Mouse (Mus musculus) CH12.LX (cell line): ENCODE measurements around the gene Adamtsl1. TPM values are rescaled to one million over a fixed set of nuclear protein-coding genes. Genes with fewer than 3 reads are reported as not detected.

Experiments
- DNase-seq: peaks from one replicate; pipeline ENCODE4 v3.0.0-alpha.2; 2013; ENCODE audit errors: extremely low read depth
- H3K27ac ChIP-seq: 2 replicates; pipeline ENCODE4 v1.5.1; 2012; ENCODE audit warnings: low read depth, mild to moderate bottlenecking, control low read depth, moderate library complexity; ENCODE audit not compliant: insufficient read depth
- H3K27me3 ChIP-seq: replicated peaks from 2 replicates; pipeline ENCODE3; 2012; ENCODE audit warnings: inconsistent platforms
- H3K36me3 ChIP-seq, 2 experiments: replicated peaks in 1 of 2; 2 replicates each; pipeline versions ENCODE3 to v1.6.1; 2012; ENCODE audit warnings: inconsistent platforms in 1 of 2, low read length in 1 of 2, mild to moderate bottlenecking in 1 of 2, mixed read lengths in 1 of 2, moderate library complexity in 1 of 2; ENCODE audit not compliant: control insufficient read depth in 1 of 2, insufficient read depth in 1 of 2
- H3K4me1 ChIP-seq, 2 experiments: 2 replicates each; pipeline ENCODE4 v1.6.1; 2012; ENCODE audit warnings: inconsistent platforms in 1 of 2, moderate library complexity in 1 of 2; ENCODE audit not compliant: insufficient read depth in 2 of 2, control insufficient read depth in 1 of 2
- H3K4me2 ChIP-seq: 2 replicates; pipeline ENCODE4 v1.6.1; 2012; ENCODE audit warnings: low read depth, mild to moderate bottlenecking, control low read depth; ENCODE audit not compliant: poor library complexity, insufficient read depth, severe bottlenecking
- H3K4me3 ChIP-seq, 3 experiments: fragments of 150-350 bp in 1 of 3; sonication (generic) in 1 of 3; replicated peaks in 1 of 3; 2 replicates each; pipeline versions ENCODE3 to v1.5.1; 2011 to 2012; ENCODE audit warnings: low read depth in 2 of 3, low read length in 2 of 3, mild to moderate bottlenecking in 2 of 3, moderate library complexity in 2 of 3, control low read depth in 1 of 3, improper control_type of control experiment in 1 of 3, inconsistent platforms in 1 of 3, mixed read lengths in 1 of 3; ENCODE audit not compliant: poor library complexity in 1 of 3
- H3K79me2 ChIP-seq: replicated peaks from 2 replicates; pipeline ENCODE4 v1.6.1; 2012; ENCODE audit warnings: mild to moderate bottlenecking, moderate library complexity; ENCODE audit not compliant: control insufficient read depth, poor library complexity, insufficient read depth, severe bottlenecking; ENCODE audit errors: extremely low read depth
- H3K9ac ChIP-seq: 2 replicates; pipeline ENCODE4 v1.6.1; 2012; ENCODE audit warnings: low read depth, mild to moderate bottlenecking, control low read depth, moderate library complexity; ENCODE audit not compliant: insufficient read depth
- H3K9me3 ChIP-seq: replicated peaks from 2 replicates; pipeline ENCODE3; 2012; ENCODE audit warnings: low read length, inconsistent platforms, mixed read lengths
- BHLHE40 ChIP-seq: IDR thresholded peaks from 2 replicates; pipeline ENCODE4 v1.6.1; 2011; ENCODE audit warnings: mild to moderate bottlenecking, low read depth, low read length, improper control_type of control experiment
- CHD1 ChIP-seq: IDR thresholded peaks from 2 replicates; pipeline ENCODE4 v1.6.1; 2012; ENCODE audit warnings: low read depth, low read length, improper control_type of control experiment, inconsistent platforms
- CTCF ChIP-seq, 2 experiments: IDR thresholded peaks in 1 of 2; conservative IDR thresholded peaks in 1 of 2; 2 replicates each; pipeline ENCODE4 v1.5.1; 2011 to 2012; ENCODE audit warnings: low read depth in 2 of 2, low read length in 2 of 2, improper control_type of control experiment in 1 of 2, inconsistent platforms in 1 of 2, mild to moderate bottlenecking in 1 of 2, moderate library complexity in 1 of 2
- E2F4 ChIP-seq: IDR thresholded peaks from 2 replicates; pipeline ENCODE4 v1.6.1; 2011; ENCODE audit warnings: low read depth, low read length, improper control_type of control experiment; ENCODE audit not compliant: insufficient replicate concordance
- ELF1 ChIP-seq: IDR thresholded peaks from 2 replicates; pipeline ENCODE4 v1.6.1; 2014; ENCODE audit warnings: low read depth, mild to moderate bottlenecking, inconsistent platforms, low read length, improper control_type of control experiment
- EP300 ChIP-seq: IDR thresholded peaks from 2 replicates; pipeline ENCODE4 v1.6.1; 2011; ENCODE audit warnings: low read length, improper control_type of control experiment
- ETS1 ChIP-seq: conservative IDR thresholded peaks from 2 replicates; pipeline ENCODE4 v1.6.1; 2012; ENCODE audit warnings: low read depth, mild to moderate bottlenecking, inconsistent platforms, low read length, improper control_type of control experiment, moderate library complexity
- GABPA ChIP-seq: IDR thresholded peaks from 2 replicates; pipeline ENCODE4 v1.6.1; 2012; ENCODE audit warnings: low read depth, low read length, improper control_type of control experiment, inconsistent platforms; ENCODE audit not compliant: insufficient replicate concordance
- IRF4 ChIP-seq: IDR thresholded peaks from 2 replicates; pipeline ENCODE4 v1.6.1; 2014; ENCODE audit warnings: low read depth, mild to moderate bottlenecking, inconsistent platforms, low read length, improper control_type of control experiment
- JUN ChIP-seq: IDR thresholded peaks from 2 replicates; pipeline ENCODE4 v1.6.1; 2011; ENCODE audit warnings: low read depth, mild to moderate bottlenecking, low read length, improper control_type of control experiment, moderate library complexity; ENCODE audit not compliant: insufficient read depth
- JUND ChIP-seq: conservative IDR thresholded peaks from 2 replicates; pipeline ENCODE4 v1.6.1; 2011; ENCODE audit warnings: low read depth, low read length, improper control_type of control experiment
- MEF2A ChIP-seq: IDR thresholded peaks from 2 replicates; pipeline ENCODE4 v1.6.1; 2014; ENCODE audit warnings: low read depth, mild to moderate bottlenecking, inconsistent platforms, low read length, improper control_type of control experiment, borderline replicate concordance
- MYC ChIP-seq: IDR thresholded peaks from 2 replicates; pipeline ENCODE4 v1.6.1; 2011; ENCODE audit warnings: low read depth, mild to moderate bottlenecking, improper control_type of control experiment, low read length
- NELFE ChIP-seq: IDR thresholded peaks from 2 replicates; pipeline ENCODE4 v1.6.1; 2011; ENCODE audit warnings: low read depth, low read length, improper control_type of control experiment
- NRF1 ChIP-seq: IDR thresholded peaks from 2 replicates; pipeline ENCODE4 v1.6.1; 2014; ENCODE audit warnings: low read depth, mild to moderate bottlenecking, inconsistent platforms, low read length, improper control_type of control experiment, moderate library complexity
- POLR2AphosphoS2 ChIP-seq: IDR thresholded peaks from 2 replicates; pipeline ENCODE4 v1.6.1; 2011; ENCODE audit warnings: low read depth, low read length, improper control_type of control experiment
- RAD21 ChIP-seq: IDR thresholded peaks from 2 replicates; pipeline ENCODE4 v1.6.1; 2011; ENCODE audit warnings: low read depth, mild to moderate bottlenecking, low read length, improper control_type of control experiment, moderate library complexity
- RCOR1 ChIP-seq: conservative IDR thresholded peaks from 2 replicates; pipeline ENCODE4 v1.6.1; 2012; ENCODE audit warnings: low read depth, mild to moderate bottlenecking, inconsistent platforms, low read length, improper control_type of control experiment
- TBP ChIP-seq: conservative IDR thresholded peaks from 2 replicates; pipeline ENCODE4 v1.6.1; 2011; ENCODE audit warnings: low read depth, low read length, improper control_type of control experiment
- TCF12 ChIP-seq: IDR thresholded peaks from 2 replicates; pipeline ENCODE4 v1.6.1; 2014; ENCODE audit warnings: low read depth, mild to moderate bottlenecking, inconsistent platforms, low read length, improper control_type of control experiment
- UBTF ChIP-seq: IDR thresholded peaks from 2 replicates; pipeline ENCODE4 v1.6.1; 2012; ENCODE audit warnings: low read depth, mild to moderate bottlenecking, inconsistent platforms, low read length, improper control_type of control experiment, moderate library complexity
- USF1 ChIP-seq: IDR thresholded peaks from 2 replicates; pipeline ENCODE4 v1.6.1; 2014; ENCODE audit warnings: low read depth, mild to moderate bottlenecking, inconsistent platforms, low read length, improper control_type of control experiment
- USF2 ChIP-seq: conservative IDR thresholded peaks from 2 replicates; pipeline ENCODE4 v1.6.1; 2011; ENCODE audit warnings: low read depth, low read length, improper control_type of control experiment
- ZC3H11A ChIP-seq: IDR thresholded peaks from 2 replicates; pipeline ENCODE4 v1.6.1; 2012; ENCODE audit warnings: low read depth, mild to moderate bottlenecking, inconsistent platforms, low read length, improper control_type of control experiment
- dilution Hi-C: fragments of 300-500 bp; cut with MboI; formaldehyde crosslinking; loops from 2 replicates; pipeline ENCODE4 v1.14.3; 2020; ENCODE audit warnings: low sequenced_read_pairs; ENCODE audit not compliant: extremely low pct_unique_long_range_greater_than_20kb, extremely low pct_ligation_motif_present
- in situ Hi-C: fragments of 300-500 bp; cut with MboI; formaldehyde crosslinking; loops from 3 replicates; pipeline ENCODE4 v1.14.3; 2019; ENCODE audit warnings: low sequenced_read_pairs, low pct_ligation_motif_present, low pct_unique_long_range_greater_than_20kb, mixed read lengths
- polyA plus RNA-seq: library from polyadenylated mRNA; unstranded; fragments of >175 nt; gene quantifications from 2 replicates; pipeline ENCODE4 v1.2.1, GENCODE M21; 2012; ENCODE audit warnings: low read depth; ENCODE audit not compliant: insufficient read length
- total RNA-seq, 2 experiments: library from RNA; depleted of rRNA; stranded (reverse); fragments of 300-350 nt in 1 of 2; fragments of >200 nt in 1 of 2; gene quantifications; 2 replicates each; pipeline ENCODE4 v1.2.3; 2012 to 2014

The Adamtsl1 gene
- total and polyA plus RNA-seq, 3 experiments = not detected

- TF ChIP-seq TBP = no peak
- TF ChIP-seq ELF1 = no peak
- no peak for TF ChIP-seq UBTF
- no peak for TF ChIP-seq MYC
- no peak for TF ChIP-seq NRF1
- TF ChIP-seq ETS1 = no peak
- no peak for TF ChIP-seq CHD1
- no peak for TF ChIP-seq RAD21
- no peak for TF ChIP-seq ZC3H11A
- TF ChIP-seq TCF12 = no peak
- no peak for TF ChIP-seq GABPA
- TF ChIP-seq POLR2AphosphoS2 = no peak
- TF ChIP-seq JUND = no peak
- TF ChIP-seq JUN = no peak
- no peak for TF ChIP-seq EP300
- TF ChIP-seq RCOR1 = no peak
- TF ChIP-seq USF1 = no peak
- TF ChIP-seq MEF2A = no peak
- no peak for TF ChIP-seq CTCF (conservative IDR thresholded peaks at IDR 0.05 in 1 of 2, IDR thresholded peaks at IDR 0.05 in 1 of 2; ENCODE audit: low read depth in 2 of 2, low read length in 2 of 2)
- TF ChIP-seq USF2 = no peak
- no peak for DNase-seq
- Histone ChIP-seq H3K4me3 (no peak overlapping the region), H3K36me3 (no peaks in the 10 kb centered on the region), H3K4me1 (no peaks in the 10 kb centered on the region), H3K27ac (no peak overlapping the region), H3K9ac (no peak overlapping the region), H3K79me2 (no peaks in the 10 kb centered on the region), H3K9me3 (peaks cover 3% of the 10 kb centered on the region), H3K27me3 (no peaks in the 10 kb centered on the region), H3K4me2 (no peak overlapping the region)
- in situ Hi-C loops (no loop called here), dilution Hi-C loops (no loop called here)
Observed at GRCm38 (mm10) chr4:86077355-86077754, 563.4 kb downstream of the Adamtsl1 start.

- Histone ChIP-seq H3K27me3 (no peaks in the 10 kb centered on the region), H3K4me3 (no peak overlapping the region), H3K4me2 (no peak overlapping the region), H3K9ac (no peak overlapping the region), H3K27ac (no peak overlapping the region), H3K9me3 (peaks cover 3% of the 10 kb centered on the region), H3K36me3 (no peaks in the 10 kb centered on the region), H3K79me2 (no peaks in the 10 kb centered on the region), H3K4me1 (no peaks in the 10 kb centered on the region)
- DNase-seq = no peak
- dilution Hi-C loops (no loop called here), in situ Hi-C loops (no loop called here)
- TF ChIP-seq TBP (no peak), E2F4 (no peak), USF2 (no peak), MYC (no peak), ETS1 (no peak), IRF4 (no peak), NELFE (no peak), BHLHE40 (no peak)
Observed at GRCm38 (mm10) chr4:86077854-86078253, 563.9 kb downstream of the Adamtsl1 start.
